Mouse (Mus musculus): ENCODE data around the gene Me3. TPM values are rescaled to one million over a fixed set of nuclear protein-coding genes. Genes with fewer than 3 reads are reported as not detected.

The Me3 gene
- polyA plus RNA-seq, 1 experiment from 2014 or later, result 3.6 TPM

GRCm38 (mm10) chr7:89853131-89853530 is 220.9 kb downstream of the Me3 start:
- WGBS, result 83% methylated on average over 5 of the region's 5 CpGs

GRCm38 (mm10) chr7:89855196-89855595 is 223.0 kb downstream of the Me3 start:
- Histone ChIP-seq H3K4me1 (peaks cover 11% of the 10 kb centered on the region; the same call in 1 of the 2 replicates), H3K9ac (no peak overlapping the region), H3K27me3 (no peaks in the 10 kb centered on the region), H3K4me3 (replicated peaks) (no peak overlapping the region), H3K27ac (replicated peaks) (no peak overlapping the region), H3K4me2 (replicated peaks) (no peak overlapping the region), H3K9me3 (replicated peaks) (no peaks in the 10 kb centered on the region), H3K36me3 (no peaks in the 10 kb centered on the region)
- no peak for ATAC-seq (ENCODE audit: insufficient number of reproducible peaks, low FRiP score, low TSS enrichment, low read depth)
- WGBS, result 50% methylated on average over 1 of the region's 1 CpGs

More at GRCm38 (mm10) chr7:89853131-89853530, 220.9 kb downstream of the Me3 start:
- H3K9me3 ChIP-seq (replicated peaks), result no peaks in the 10 kb centered on the region
- H3K4me3 ChIP-seq (replicated peaks), result no peak overlapping the region
- no peak overlapping the region for H3K27ac ChIP-seq (replicated peaks)
- H3K27me3 ChIP-seq, result no peaks in the 10 kb centered on the region
- no peak for ATAC-seq (ENCODE audit: insufficient number of reproducible peaks, low FRiP score, low TSS enrichment, low read depth)
- H3K9ac ChIP-seq, result no peak overlapping the region
- H3K4me2 ChIP-seq (replicated peaks), result no peak overlapping the region
- no peaks in the 10 kb centered on the region for H3K36me3 ChIP-seq
- peaks cover 11% of the 10 kb centered on the region; the same call in 1 of the 2 replicates for H3K4me1 ChIP-seq

- ATAC-seq (ENCODE audit: insufficient number of reproducible peaks, low FRiP score, low TSS enrichment, low read depth), result peak; percentile 63; the same call in 1 of the 2 replicates
- no peak overlapping the region for H3K9ac ChIP-seq
- no peaks in the 10 kb centered on the region for H3K27me3 ChIP-seq
- no peak overlapping the region for H3K27ac ChIP-seq (replicated peaks)
- H3K4me3 ChIP-seq (replicated peaks), result no peak overlapping the region
- H3K4me2 ChIP-seq (replicated peaks), result no peak overlapping the region
- H3K4me1 ChIP-seq, result peaks cover 11% of the 10 kb centered on the region; the same call in 1 of the 2 replicates
- no peaks in the 10 kb centered on the region for H3K9me3 ChIP-seq (replicated peaks)
- H3K36me3 ChIP-seq, result no peaks in the 10 kb centered on the region
- 53% methylated on average over 17 of the region's 17 CpGs for WGBS
Observed at GRCm38 (mm10) chr7:89856440-89857217, 224.4 kb downstream of the Me3 start.

GRCm38 (mm10) chr7:89864769-89865168 is 232.6 kb downstream of the Me3 start:
- Histone ChIP-seq H3K9me3 (replicated peaks) (no peaks in the 10 kb centered on the region), H3K4me3 (replicated peaks) (no peak overlapping the region), H3K36me3 (no peaks in the 10 kb centered on the region), H3K4me1 (no peaks in the 10 kb centered on the region), H3K9ac (no peak overlapping the region), H3K27me3 (no peaks in the 10 kb centered on the region), H3K4me2 (replicated peaks) (no peak overlapping the region), H3K27ac (replicated peaks) (no peak overlapping the region)
- 80% methylated on average over 1 of the region's 1 CpGs for WGBS
- no peak for ATAC-seq (ENCODE audit: insufficient number of reproducible peaks, low FRiP score, low TSS enrichment, low read depth)

- no peaks in the 10 kb centered on the region for H3K36me3 ChIP-seq
- no peak overlapping the region for H3K4me2 ChIP-seq (replicated peaks)
- H3K9ac ChIP-seq, result no peak overlapping the region
- H3K9me3 ChIP-seq (replicated peaks), result no peaks in the 10 kb centered on the region
- H3K4me3 ChIP-seq (replicated peaks), result no peak overlapping the region
- 73% methylated on average over 5 of the region's 5 CpGs for WGBS
- H3K27ac ChIP-seq (replicated peaks), result no peak overlapping the region
- no peaks in the 10 kb centered on the region for H3K27me3 ChIP-seq
- no peaks in the 10 kb centered on the region for H3K4me1 ChIP-seq
- ATAC-seq (ENCODE audit: insufficient number of reproducible peaks, low FRiP score, low TSS enrichment, low read depth), result no peak
Observed at GRCm38 (mm10) chr7:89867221-89867620, 235.0 kb downstream of the Me3 start.

- no peak for ATAC-seq (ENCODE audit: insufficient number of reproducible peaks, low FRiP score, low TSS enrichment, low read depth)
- 51% methylated on average over 1 of the region's 1 CpGs for WGBS
- no peaks in the 10 kb centered on the region for H3K9me3 ChIP-seq (replicated peaks)
- no peak overlapping the region for H3K4me2 ChIP-seq (replicated peaks)
- no peak overlapping the region for H3K9ac ChIP-seq
- no peaks in the 10 kb centered on the region for H3K27me3 ChIP-seq
- no peak overlapping the region for H3K27ac ChIP-seq (replicated peaks)
- no peaks in the 10 kb centered on the region for H3K36me3 ChIP-seq
- no peak overlapping the region for H3K4me3 ChIP-seq (replicated peaks)
- H3K4me1 ChIP-seq, result no peaks in the 10 kb centered on the region
Observed at GRCm38 (mm10) chr7:89879686-89880085, 247.5 kb downstream of the Me3 start.

GRCm38 (mm10) chr7:89884551-89884950 is 252.4 kb downstream of the Me3 start:
- Histone ChIP-seq H3K4me1 (no peaks in the 10 kb centered on the region), H3K9ac (no peak overlapping the region), H3K9me3 (replicated peaks) (no peaks in the 10 kb centered on the region), H3K4me2 (replicated peaks) (no peak overlapping the region), H3K36me3 (no peaks in the 10 kb centered on the region), H3K4me3 (replicated peaks) (no peak overlapping the region), H3K27me3 (no peaks in the 10 kb centered on the region), H3K27ac (replicated peaks) (no peak overlapping the region)
- WGBS, result 32% methylated on average over 3 of the region's 3 CpGs
- no peak for ATAC-seq (ENCODE audit: insufficient number of reproducible peaks, low FRiP score, low TSS enrichment, low read depth)

GRCm38 (mm10) chr7:89891412-89891811 is 259.2 kb downstream of the Me3 start:
- no peak overlapping the region for H3K4me2 ChIP-seq (replicated peaks)
- no peak for ATAC-seq (ENCODE audit: insufficient number of reproducible peaks, low FRiP score, low TSS enrichment, low read depth)

GRCm38 (mm10) chr7:89891856-89892255 is 259.7 kb downstream of the Me3 start:
- Histone ChIP-seq H3K27me3 (no peaks in the 10 kb centered on the region), H3K27ac (replicated peaks) (no peak overlapping the region), H3K9ac (no peak overlapping the region), H3K4me1 (no peaks in the 10 kb centered on the region), H3K9me3 (replicated peaks) (no peaks in the 10 kb centered on the region), H3K4me2 (replicated peaks) (no peak overlapping the region), H3K4me3 (replicated peaks) (no peak overlapping the region), H3K36me3 (no peaks in the 10 kb centered on the region)
- ATAC-seq (ENCODE audit: insufficient number of reproducible peaks, low FRiP score, low TSS enrichment, low read depth), result no peak
- WGBS, result 31% methylated on average over 4 of the region's 4 CpGs

More at GRCm38 (mm10) chr7:89891412-89891811, 259.2 kb downstream of the Me3 start:
- H3K27me3 ChIP-seq, result no peaks in the 10 kb centered on the region
- no peak overlapping the region for H3K4me3 ChIP-seq (replicated peaks)
- no peak overlapping the region for H3K9ac ChIP-seq
- no peaks in the 10 kb centered on the region for H3K36me3 ChIP-seq
- H3K9me3 ChIP-seq (replicated peaks), result no peaks in the 10 kb centered on the region
- no peak overlapping the region for H3K27ac ChIP-seq (replicated peaks)
- WGBS, result 75% methylated on average over 5 of the region's 5 CpGs
- no peaks in the 10 kb centered on the region for H3K4me1 ChIP-seq

- peak overlapping the region; percentile 20; the same call in 1 of the 2 replicates for H3K4me3 ChIP-seq (replicated peaks)
- peaks cover 9% of the 10 kb centered on the region for H3K4me1 ChIP-seq
- no peak overlapping the region for H3K9ac ChIP-seq
- no peaks in the 10 kb centered on the region for H3K9me3 ChIP-seq (replicated peaks)
- 67% methylated on average over 8 of the region's 8 CpGs for WGBS
- ATAC-seq (ENCODE audit: insufficient number of reproducible peaks, low FRiP score, low TSS enrichment, low read depth), result no peak
- H3K27me3 ChIP-seq, result no peaks in the 10 kb centered on the region
- peak overlapping the region; percentile 39 for H3K4me2 ChIP-seq (replicated peaks)
- no peak overlapping the region for H3K27ac ChIP-seq (replicated peaks)
- H3K36me3 ChIP-seq, result no peaks in the 10 kb centered on the region
Observed at GRCm38 (mm10) chr7:89903007-89903406, 270.8 kb downstream of the Me3 start.

- Histone ChIP-seq H3K4me3 (replicated peaks) (peak within 1 kb of the TSS; percentile 20), H3K27me3 (no peaks in the 10 kb centered on the region), H3K36me3 (no peaks in the 10 kb centered on the region), H3K4me2 (replicated peaks) (peak within 1 kb of the TSS; percentile 39), H3K9me3 (replicated peaks) (no peaks in the 10 kb centered on the region), H3K27ac (replicated peaks) (0 out of 2 replicates have a peak within 1 kb of the TSS, but pooled peaks have one; percentile 4), H3K9ac (no peak within 1 kb of the TSS), H3K4me1 (peaks cover 11% of the 10 kb centered on the region)
- peak; percentile 76; the same call in 1 of the 2 replicates for ATAC-seq (ENCODE audit: insufficient number of reproducible peaks, low FRiP score, low TSS enrichment, low read depth)
- 21% methylated on average over 22 of the region's 22 CpGs for WGBS
Observed at GRCm38 (mm10) chr7:89903442-89904343, 271.5 kb downstream of the Me3 start, which contains the start of gene Ccdc81. Ccdc81 (minus strand) TSS chr7:89903629.
